Mouse (Mus musculus): Measurements from ENCODE around the gene Eya4.

GRCm38 (mm10) chr10:23176666-23177346, 173.8 kb downstream of the Eya4 start:
- TF ChIP-seq CTCF (IDR thresholded peaks at IDR 0.05; ENCODE audit: low read depth, low read length) (no peak), POLR2A (IDR thresholded peaks at IDR 0.05; ENCODE audit: insufficient read depth, low read length) (no peak), EP300 (IDR thresholded peaks at IDR 0.05; ENCODE audit: insufficient read depth, low read depth, low read length) (no peak)

Data from ES-Bruce4 (cell line).